Mouse (Mus musculus) heart, adult 18-20 months (tissue): ENCODE results near the gene Pgc. TPM values are rescaled to one million over a fixed set of nuclear protein-coding genes. Genes with fewer than 3 reads are reported as not detected.

Source experiments
- DNase-seq, 2 experiments: peaks; one replicate each; pipeline ENCODE4 v3.0.0; 2021 to 2022; ENCODE audit warnings: mixed read lengths in 1 of 2
- long read RNA-seq, 2 experiments: library from polyadenylated mRNA; stranded (forward); transcript quantifications; one replicate each; pipeline ENCODE4 v2.0.0; 2021
- total RNA-seq, 2 experiments: library from RNA; stranded (reverse); gene quantifications; 2 replicates each; pipeline ENCODE4 v1.2.3; 2021

The Pgc gene
- not detected for total RNA-seq
- long read RNA-seq, experiment 1: 0 reads
- long read RNA-seq, experiment 2: 0 reads

- no peak for DNase-seq
Observed at GRCm38 (mm10) chr17:47726566-47726965, at the start of gene Pgc. Gene Pgc, plus strand, starts transcription at chr17:47726842.

GRCm38 (mm10) chr17:47678238-47678637, 48.4 kb upstream of the Pgc start:
- DNase-seq: no peak

GRCm38 (mm10) chr17:47678702-47679101, 47.9 kb upstream of the Pgc start:
- no peak for DNase-seq

GRCm38 (mm10) chr17:47682836-47683235, 43.8 kb upstream of the Pgc start:
- no peak for DNase-seq

GRCm38 (mm10) chr17:47687409-47688343, 39.0 kb upstream of the Pgc start:
- peak; percentile 96 to 97 for DNase-seq

GRCm38 (mm10) chr17:47688344-47688607, 38.4 kb upstream of the Pgc start, which contains the start of gene Tomm6:
Gene Tomm6, minus strand, starts transcription at chr17:47688386.
- no peak for DNase-seq

GRCm38 (mm10) chr17:47688608-47689575, 37.8 kb upstream of the Pgc start, which contains the start of gene Frs3:
Gene Frs3, plus strand, starts transcription at chr17:47689030.
- peak; percentile 70 to 75 for DNase-seq

GRCm38 (mm10) chr17:47689894-47690293, 36.7 kb upstream of the Pgc start:
- no peak for DNase-seq

GRCm38 (mm10) chr17:47691650-47692049, 35.0 kb upstream of the Pgc start:
- DNase-seq: no peak

GRCm38 (mm10) chr17:47693671-47694441, 32.8 kb upstream of the Pgc start:
- peak; percentile 62 to 82 for DNase-seq

GRCm38 (mm10) chr17:47694442-47694502, 32.4 kb upstream of the Pgc start, which contains the start of gene Gm21981:
Gene Gm21981, minus strand, starts transcription at chr17:47694455.
- DNase-seq: no peak

- DNase-seq: peak; percentile 98
Observed at GRCm38 (mm10) chr17:47694503-47695336, 31.9 kb upstream of the Pgc start, which contains the start of gene Prickle4. Gene Prickle4, minus strand, starts transcription at chr17:47694736.

- no peak for DNase-seq
Observed at GRCm38 (mm10) chr17:47695337-47695710, 31.3 kb upstream of the Pgc start.

GRCm38 (mm10) chr17:47698156-47698555, 28.5 kb upstream of the Pgc start:
- no peak for DNase-seq

- no peak for DNase-seq
Observed at GRCm38 (mm10) chr17:47699055-47699454, 27.6 kb upstream of the Pgc start.

- no peak for DNase-seq
Observed at GRCm38 (mm10) chr17:47701793-47702192, 24.8 kb upstream of the Pgc start.

- DNase-seq: no peak
Observed at GRCm38 (mm10) chr17:47702548-47703345, 23.9 kb upstream of the Pgc start.

- DNase-seq: no peak
Observed at GRCm38 (mm10) chr17:47703556-47703955, 23.1 kb upstream of the Pgc start.

- DNase-seq: no peak
Observed at GRCm38 (mm10) chr17:47704692-47705091, 21.9 kb upstream of the Pgc start.

GRCm38 (mm10) chr17:47706196-47706595, 20.4 kb upstream of the Pgc start:
- DNase-seq: peak in 1 of 2 experiments; percentile 16

GRCm38 (mm10) chr17:47707961-47708360, 18.7 kb upstream of the Pgc start:
- DNase-seq: no peak
